Comparison of ENCODE assay signal across 10 mouse cellular contexts in the genomic region with DNA sequence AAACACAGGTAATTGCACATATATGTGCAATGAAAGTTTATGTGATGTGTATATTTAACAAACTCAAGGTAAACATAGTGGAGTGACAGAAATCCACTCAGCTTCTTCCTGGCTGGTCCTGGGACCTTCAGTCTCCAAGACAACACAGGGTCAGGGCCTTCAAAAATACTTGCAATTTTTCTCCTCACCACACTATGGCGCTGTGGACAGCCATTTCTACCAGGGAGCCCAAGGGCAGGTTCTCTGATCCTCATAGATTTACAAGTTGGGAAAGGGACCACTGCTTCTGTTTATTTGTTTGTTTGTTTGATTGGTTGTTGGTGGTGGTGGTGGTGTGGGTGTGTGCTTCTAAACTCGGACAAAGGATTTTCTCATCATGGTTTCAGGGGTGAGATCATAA. TPM values are rescaled to one million over a fixed set of nuclear protein-coding genes. Genes with fewer than 3 reads are reported as not detected.
A peak's percentile ranks its signal among the peaks of the same experiment; 100 is the strongest.
DNase-seq lines count a peak whose midpoint lies in the region; ATAC-seq and TF ChIP-seq lines count a peak whose summit lies in the region.
"Had no signal": no experiment of that assay in that cellular context is flagged by ENCODE, and none has a peak within 500 bp of the region (broad histone marks: within the 10 kb centered on the region; RNA-seq: fewer than 3 reads in every experiment).

No protein-coding gene starts in this region.

- no peak overlapping the region for H3K4me2 ChIP-seq in forebrain, postnatal 0 days (ENCODE audit: low read depth)
- no peak overlapping the region for H3K4me2 ChIP-seq in forebrain, embryonic 13.5 days
- H3K4me2 ChIP-seq in stomach, postnatal 0 days (replicated peaks; ENCODE audit: low read depth): no peak overlapping the region
- no peak overlapping the region for H3K4me2 ChIP-seq in hindbrain, embryonic 16.5 days (ENCODE audit: low read length)

- no peaks in the 10 kb centered on the region for H3K36me3 ChIP-seq in forebrain, postnatal 0 days (ENCODE audit: insufficient read depth)
- H3K36me3 ChIP-seq in forebrain, embryonic 13.5 days (ENCODE audit: poor library complexity, severe bottlenecking): no peaks in the 10 kb centered on the region
- H3K36me3 ChIP-seq in spleen, adult 2 months (ENCODE audit: control insufficient read depth, insufficient read depth, low read length): no peaks in the 10 kb centered on the region
- no peaks in the 10 kb centered on the region for H3K36me3 ChIP-seq in embryonic facial prominence, embryonic 10.5 days (replicated peaks)
- H3K36me3 ChIP-seq in stomach, postnatal 0 days (ENCODE audit: control insufficient read depth, insufficient read depth, low read length): no peaks in the 10 kb centered on the region
- no peaks in the 10 kb centered on the region for H3K36me3 ChIP-seq in hindbrain, embryonic 16.5 days (ENCODE audit: control insufficient read depth, insufficient read depth, low read length)

- WGBS in forebrain, postnatal 0 days: 8% methylated on average over 2 of the region's 2 CpGs
- WGBS in forebrain, embryonic 13.5 days: 6% methylated on average over 2 of the region's 2 CpGs
- 6% methylated on average over 2 of the region's 2 CpGs for WGBS in spleen, adult 2 months
- 6% methylated on average over 2 of the region's 2 CpGs for WGBS in embryonic facial prominence, embryonic 10.5 days
- 5% methylated on average over 2 of the region's 2 CpGs for WGBS in stomach, postnatal 0 days
- WGBS in hindbrain, embryonic 16.5 days: 5% methylated on average over 2 of the region's 2 CpGs

- H3K9me3 ChIP-seq in forebrain, postnatal 0 days (ENCODE audit: low read length): no peaks in the 10 kb centered on the region
- no peaks in the 10 kb centered on the region for H3K9me3 ChIP-seq in forebrain, embryonic 13.5 days (replicated peaks)
- no peaks in the 10 kb centered on the region for H3K9me3 ChIP-seq in embryonic facial prominence, embryonic 10.5 days
- no peaks in the 10 kb centered on the region for H3K9me3 ChIP-seq in stomach, postnatal 0 days (ENCODE audit: control insufficient read depth, low read length)
- no peaks in the 10 kb centered on the region for H3K9me3 ChIP-seq in hindbrain, embryonic 16.5 days (ENCODE audit: control insufficient read depth, low read length)

- H3K9ac ChIP-seq in forebrain, postnatal 0 days: no peak overlapping the region
- no peak overlapping the region for H3K9ac ChIP-seq in forebrain, embryonic 13.5 days
- no peak overlapping the region for H3K9ac ChIP-seq in stomach, postnatal 0 days (ENCODE audit: low read length)
- no peak overlapping the region for H3K9ac ChIP-seq in hindbrain, embryonic 16.5 days (ENCODE audit: low read depth, low read length)

- peak; percentile 74 for TF ChIP-seq CTCF in forebrain, postnatal 0 days (IDR thresholded peaks at IDR 0.05; ENCODE audit: low read depth)
- peak; percentile 18; the same call in 1 of the 2 replicates for TF ChIP-seq CTCF in spleen, adult 2 months (IDR thresholded peaks at IDR 0.05; ENCODE audit: extremely low read depth, insufficient read depth, insufficient read length, insufficient replicate concordance)
- peak; percentile 77 for TF ChIP-seq CTCF in stomach, postnatal 0 days (IDR thresholded peaks at IDR 0.05; ENCODE audit: low read depth)

- no peak for ATAC-seq in forebrain, postnatal 0 days
- no peak for ATAC-seq in forebrain, embryonic 13.5 days
- no peak for ATAC-seq in stomach, postnatal 0 days (ENCODE audit: low FRiP score, low TSS enrichment)
- no peak for ATAC-seq in hindbrain, embryonic 16.5 days

- TF ChIP-seq EP300 in stomach, postnatal 0 days (optimal IDR thresholded peaks at IDR 0.05): no peak

- peaks cover 5% of the 10 kb centered on the region; the same call in 1 of the 2 replicates for H3K4me1 ChIP-seq in forebrain, postnatal 0 days (ENCODE audit: insufficient read depth)
- H3K4me1 ChIP-seq in forebrain, embryonic 13.5 days: peaks cover 10% of the 10 kb centered on the region
- H3K4me1 ChIP-seq in spleen, adult 2 months (ENCODE audit: control insufficient read depth, insufficient read depth, insufficient read length): no peaks in the 10 kb centered on the region; the same call in 1 of the 2 replicates
- peaks cover 18% of the 10 kb centered on the region for H3K4me1 ChIP-seq in embryonic facial prominence, embryonic 10.5 days
- H3K4me1 ChIP-seq in stomach, postnatal 0 days (replicated peaks; ENCODE audit: control insufficient read depth, insufficient read depth): no peaks in the 10 kb centered on the region
- H3K4me1 ChIP-seq in hindbrain, embryonic 16.5 days (ENCODE audit: control insufficient read depth, insufficient read depth, low read depth, low read length): peaks cover 8% of the 10 kb centered on the region

- H3K27me3 ChIP-seq in forebrain, postnatal 0 days (ENCODE audit: insufficient read depth, low read length): peaks cover 15% of the 10 kb centered on the region; the same call in 1 of the 2 replicates
- H3K27me3 ChIP-seq in forebrain, embryonic 13.5 days: peaks cover 36% of the 10 kb centered on the region
- H3K27me3 ChIP-seq in spleen, adult 2 months (ENCODE audit: control insufficient read depth, insufficient read depth, low read length): peaks cover 4% of the 10 kb centered on the region
- H3K27me3 ChIP-seq in embryonic facial prominence, embryonic 10.5 days (replicated peaks; ENCODE audit: low read depth, poor library complexity, severe bottlenecking): peaks cover 73% of the 10 kb centered on the region
- no peaks in the 10 kb centered on the region for H3K27me3 ChIP-seq in stomach, postnatal 0 days (ENCODE audit: control insufficient read depth, insufficient read depth, low read length)
- peaks cover 15% of the 10 kb centered on the region for H3K27me3 ChIP-seq in hindbrain, embryonic 16.5 days (replicated peaks; ENCODE audit: control insufficient read depth, insufficient read depth, low read length)

- H3K4me3 ChIP-seq in forebrain, postnatal 0 days (ENCODE audit: low read depth, low read length): no peak overlapping the region
- no peak overlapping the region for H3K4me3 ChIP-seq in forebrain, embryonic 13.5 days
- no peak overlapping the region for H3K4me3 ChIP-seq in spleen, adult 2 months (ENCODE audit: extremely low read depth, insufficient read depth, insufficient read length)
- no peak overlapping the region for H3K4me3 ChIP-seq in embryonic facial prominence, embryonic 10.5 days
- H3K4me3 ChIP-seq in stomach, postnatal 0 days (ENCODE audit: low read depth, low read length): no peak overlapping the region
- H3K4me3 ChIP-seq in hindbrain, embryonic 16.5 days (ENCODE audit: low read length): no peak overlapping the region
- H3K4me3 ChIP-seq: myocyte had no signal

- no peak for TF ChIP-seq POLR2A in spleen, adult 2 months (IDR thresholded peaks at IDR 0.05; ENCODE audit: low read depth, low read length)

- peak; percentile 51 for DNase-seq in forebrain, postnatal 0 days
- no peak for DNase-seq in spleen, adult 2 months (ENCODE audit: low read depth in 1 of 2, low spot score in 2 of 2)
- DNase-seq in spleen, postnatal 4 days (ENCODE audit: low spot score in 2 of 2): no peak
- peak; percentile 39 for DNase-seq in embryonic facial prominence, embryonic 10.5 days (ENCODE audit: low spot score)
- peak; percentile 43 for DNase-seq in stomach, postnatal 0 days (ENCODE audit: low spot score)
- DNase-seq in testis, postnatal 14 days (ENCODE audit: low spot score): no peak

- H3K27ac ChIP-seq in forebrain, postnatal 0 days (ENCODE audit: low read depth, low read length): no peak overlapping the region
- no peak overlapping the region for H3K27ac ChIP-seq in forebrain, embryonic 13.5 days
- no peak overlapping the region for H3K27ac ChIP-seq in spleen, adult 2 months (ENCODE audit: insufficient read depth, low read length)
- H3K27ac ChIP-seq in embryonic facial prominence, embryonic 10.5 days (replicated peaks): no peak overlapping the region
- H3K27ac ChIP-seq in stomach, postnatal 0 days (replicated peaks): no peak overlapping the region
- H3K27ac ChIP-seq in hindbrain, embryonic 16.5 days (ENCODE audit: low read depth, low read length): no peak overlapping the region

RNA-seq across cellular contexts. Expression of a gene that starts 3.2 kb away (rescaled TPM):
- total RNA-seq in forebrain, postnatal 0 days (2014; rRNA removed): 0.46 TPM in 1 of 2 replicates, not detected in the other
- 0.36 and 0.90 TPM in 2 replicates for polyA plus RNA-seq in forebrain, postnatal 0 days (2015; fragmentation: Nextera tagmentation; extraction: Ambion mirVana)
- polyA plus RNA-seq in forebrain, embryonic 13.5 days (2015; fragmentation: Nextera tagmentation; extraction: Ambion mirVana): not detected in 2 replicates
- not detected in 2 replicates for polyA plus RNA-seq in spleen, adult 2 months (2012; rRNA removed)
- polyA plus RNA-seq in embryonic facial prominence, embryonic 10.5 days (2016; fragmentation: Nextera tagmentation; extraction: Ambion mirVana): 0.47 TPM in 1 of 2 replicates, not detected in the other
- 0.18 TPM in 1 of 2 replicates, not detected in the other for polyA plus RNA-seq in stomach, postnatal 0 days (2015; fragmentation: Nextera tagmentation; extraction: Ambion mirVana)
- not detected in 2 replicates for polyA plus RNA-seq in hindbrain, embryonic 16.5 days (2015; fragmentation: Nextera tagmentation; extraction: Ambion mirVana)
- total RNA-seq: hematopoietic stem cell, adult 5-6 weeks had no signal

RNA-seq across cellular contexts. Expression of a gene that starts 5.1 kb away (rescaled TPM):
- 0.62 and 1.1 TPM in 2 replicates for total RNA-seq in forebrain, postnatal 0 days (2014; rRNA removed)
- polyA plus RNA-seq in forebrain, postnatal 0 days (2015; fragmentation: Nextera tagmentation; extraction: Ambion mirVana): 0.30 and 1.1 TPM in 2 replicates
- 0.31 TPM in 1 of 2 replicates, not detected in the other for polyA plus RNA-seq in forebrain, embryonic 13.5 days (2015; fragmentation: Nextera tagmentation; extraction: Ambion mirVana)
- polyA plus RNA-seq in spleen, adult 2 months (2012; rRNA removed): 4.3 and 5.1 TPM in 2 replicates
- 0.06 and 0.16 TPM in 2 replicates for polyA plus RNA-seq in embryonic facial prominence, embryonic 10.5 days (2016; fragmentation: Nextera tagmentation; extraction: Ambion mirVana)
- polyA plus RNA-seq in stomach, postnatal 0 days (2015; fragmentation: Nextera tagmentation; extraction: Ambion mirVana): 0.18 TPM in 1 of 2 replicates, not detected in the other
- 0.45 and 0.66 TPM in 2 replicates for polyA plus RNA-seq in hindbrain, embryonic 16.5 days (2015; fragmentation: Nextera tagmentation; extraction: Ambion mirVana)

RNA-seq across cellular contexts. Expression of a gene that starts 39.5 kb away (rescaled TPM):
- 91.7 and 95.5 TPM in 2 replicates for total RNA-seq in forebrain, postnatal 0 days (2014; rRNA removed)
- 156 and 175 TPM in 2 replicates for polyA plus RNA-seq in forebrain, postnatal 0 days (2015; fragmentation: Nextera tagmentation; extraction: Ambion mirVana)
- polyA plus RNA-seq in forebrain, embryonic 13.5 days (2015; fragmentation: Nextera tagmentation; extraction: Ambion mirVana): 130 and 149 TPM in 2 replicates
- polyA plus RNA-seq in spleen, adult 2 months (2012; rRNA removed): 27.3 and 34.1 TPM in 2 replicates
- polyA plus RNA-seq in embryonic facial prominence, embryonic 10.5 days (2016; fragmentation: Nextera tagmentation; extraction: Ambion mirVana): 139 and 142 TPM in 2 replicates
- 65.9 and 66.1 TPM in 2 replicates for polyA plus RNA-seq in stomach, postnatal 0 days (2015; fragmentation: Nextera tagmentation; extraction: Ambion mirVana)
- 188 and 207 TPM in 2 replicates for polyA plus RNA-seq in hindbrain, embryonic 16.5 days (2015; fragmentation: Nextera tagmentation; extraction: Ambion mirVana)

RNA-seq across cellular contexts. Expression of a gene that starts 41.3 kb away (rescaled TPM):
- total RNA-seq in forebrain, postnatal 0 days (2014; rRNA removed): not detected in 2 replicates
- not detected in 2 replicates for polyA plus RNA-seq in forebrain, postnatal 0 days (2015; fragmentation: Nextera tagmentation; extraction: Ambion mirVana)
- not detected in 2 replicates for polyA plus RNA-seq in forebrain, embryonic 13.5 days (2015; fragmentation: Nextera tagmentation; extraction: Ambion mirVana)
- 0.41 TPM in 1 of 2 replicates, not detected in the other for polyA plus RNA-seq in spleen, adult 2 months (2012; rRNA removed)
- polyA plus RNA-seq in embryonic facial prominence, embryonic 10.5 days (2016; fragmentation: Nextera tagmentation; extraction: Ambion mirVana): 0.04 TPM in 1 of 2 replicates, not detected in the other
- 0.02 and 0.04 TPM in 2 replicates for polyA plus RNA-seq in stomach, postnatal 0 days (2015; fragmentation: Nextera tagmentation; extraction: Ambion mirVana)
- polyA plus RNA-seq in hindbrain, embryonic 16.5 days (2015; fragmentation: Nextera tagmentation; extraction: Ambion mirVana): 0.05 TPM in 1 of 2 replicates, not detected in the other
- total RNA-seq: hematopoietic stem cell, adult 5-6 weeks had no signal

Comparison
In these comparisons a context has a peak if more than half of its experiments do, and no peak if none do; other contexts are left out.
1. DNase-seq: peak in forebrain, postnatal 0 days (single experiment), embryonic facial prominence, embryonic 10.5 days (single experiment) and stomach, postnatal 0 days (single experiment); none in spleen, adult 2 months (0 of 2), spleen, postnatal 4 days (0 of 2) and testis, postnatal 14 days (single experiment).
2. CTCF ChIP-seq: peak in every context shown above with its lines; median percentile 77 in stomach, postnatal 0 days; 74 in forebrain, postnatal 0 days; 18 in spleen, adult 2 months.